Mouse (Mus musculus) midbrain, embryonic 10.5 days (tissue): ENCODE measurements at regions not wholly inside any gene's neighbourhood (a gene's known extent, or its start where the extent isn't known, plus 50 kb on each side); places are given as distances from the start of the nearest gene placed in this dataset.
"Not testable (repeated sequence)": the region's sequence is repeated elsewhere in the genome, so short reads cannot be mapped to it uniquely, and the experiment has no call there.

Source experiments
- DNase-seq: peaks from one replicate; pipeline ENCODE4 v3.0.0-alpha.2; 2017; ENCODE audit warnings: low spot score
- H3K27ac ChIP-seq: fragments of 300-500 bp; sonication (generic); replicated peaks from 2 replicates; pipeline ENCODE4 v1.5.1; 2016; ENCODE audit warnings: mild to moderate bottlenecking
- H3K27me3 ChIP-seq: fragments of 300-500 bp; sonication (generic); 2 replicates; pipeline ENCODE4 v1.6.1; 2016; ENCODE audit warnings: low read depth, mild to moderate bottlenecking; ENCODE audit not compliant: poor library complexity, severe bottlenecking
- H3K36me3 ChIP-seq: fragments of 300-500 bp; sonication (generic); 2 replicates; pipeline ENCODE4 v1.6.1; 2016; ENCODE audit warnings: mild to moderate bottlenecking, moderate library complexity
- H3K4me1 ChIP-seq: fragments of 300-500 bp; sonication (generic); 2 replicates; pipeline ENCODE4 v1.6.1; 2016
- H3K4me3 ChIP-seq: fragments of 300-500 bp; sonication (generic); 2 replicates; pipeline ENCODE4 v1.5.1; 2016; ENCODE audit warnings: mild to moderate bottlenecking, moderate library complexity
- H3K9me3 ChIP-seq: fragments of 300-500 bp; sonication (generic); replicated peaks from 2 replicates; pipeline ENCODE4 v1.6.1; 2016; ENCODE audit warnings: mild to moderate bottlenecking
- WGBS: fragments of 180-500 bp; shearing (Covaris S2); methylation state at CpG from one replicate; pipeline ENCODE4 v1.1.7; 2016; 5-methylcytosine and 5-hydroxymethylcytosine counted together

DNA sequence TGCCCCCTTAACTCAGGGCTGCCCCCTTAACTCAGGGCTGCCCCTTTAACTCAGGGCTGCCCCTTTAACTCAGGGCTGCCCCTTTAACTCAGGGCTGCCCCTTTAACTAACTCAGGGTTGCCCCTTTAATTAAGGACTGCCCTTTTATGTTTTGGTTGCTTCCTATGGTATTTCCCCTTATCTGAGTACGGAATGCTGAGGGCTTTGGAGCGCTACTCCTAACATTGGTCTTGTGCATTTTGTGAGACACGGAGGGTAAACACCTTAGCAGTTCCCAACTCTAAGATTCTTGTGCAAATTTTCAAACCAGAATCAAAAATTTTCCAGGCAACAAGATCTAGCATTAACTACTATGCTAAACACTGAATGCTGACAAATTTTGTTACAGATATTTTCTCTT is 152.7 kb upstream of the Ddhd1 start:
- Histone ChIP-seq H3K4me1 (0 out of 2 replicates have a peak, but pooled peaks cover 6% of the 10 kb centered on the region), H3K27ac (no peak overlapping the region), H3K9me3 (no peaks in the 10 kb centered on the region), H3K36me3 (no peaks in the 10 kb centered on the region), H3K4me3 (no peak overlapping the region), H3K27me3 (no peaks in the 10 kb centered on the region)
- no peak for DNase-seq
- WGBS = 67% methylated on average over 3 of the region's 3 CpGs

DNA sequence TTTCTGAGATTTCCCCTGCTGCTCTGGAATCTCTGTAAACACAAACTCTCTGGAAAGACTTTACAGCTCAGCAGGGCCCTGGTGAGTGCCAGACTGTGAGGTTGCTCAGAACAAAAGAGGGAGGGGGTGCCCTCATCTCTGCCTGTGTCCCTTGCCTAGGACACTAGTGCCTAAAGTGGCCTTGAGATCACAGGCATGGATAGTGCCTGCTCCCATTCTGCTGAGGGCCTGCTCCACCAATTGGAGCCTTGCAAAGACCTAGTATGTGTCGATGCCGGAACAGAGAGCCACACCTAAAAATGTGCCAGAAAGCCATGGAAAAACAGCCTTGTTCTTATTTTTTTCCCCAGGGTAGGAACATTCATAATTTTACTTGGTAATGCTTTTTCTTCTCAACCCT is 157.7 kb upstream of the Ddhd1 start:
- H3K9me3 ChIP-seq = no peaks in the 10 kb centered on the region
- 81% methylated on average over 2 of the region's 2 CpGs for WGBS
- no peak overlapping the region for H3K27ac ChIP-seq
- 0 out of 2 replicates have a peak, but pooled peaks cover 6% of the 10 kb centered on the region for H3K4me1 ChIP-seq
- no peak for DNase-seq
- H3K4me3 ChIP-seq = no peak overlapping the region
- H3K27me3 ChIP-seq = no peaks in the 10 kb centered on the region
- H3K36me3 ChIP-seq = no peaks in the 10 kb centered on the region

GRCm38 (mm10) chr14:45816611-45817010 is 158.7 kb upstream of the Ddhd1 start:
- not testable (repeated sequence) for H3K4me3 ChIP-seq, H3K36me3 ChIP-seq, H3K27ac ChIP-seq, H3K9me3 ChIP-seq, DNase-seq, H3K4me1 ChIP-seq, H3K27me3 ChIP-seq
- WGBS = 95% methylated on average over 17 of the region's 17 CpGs

DNA sequence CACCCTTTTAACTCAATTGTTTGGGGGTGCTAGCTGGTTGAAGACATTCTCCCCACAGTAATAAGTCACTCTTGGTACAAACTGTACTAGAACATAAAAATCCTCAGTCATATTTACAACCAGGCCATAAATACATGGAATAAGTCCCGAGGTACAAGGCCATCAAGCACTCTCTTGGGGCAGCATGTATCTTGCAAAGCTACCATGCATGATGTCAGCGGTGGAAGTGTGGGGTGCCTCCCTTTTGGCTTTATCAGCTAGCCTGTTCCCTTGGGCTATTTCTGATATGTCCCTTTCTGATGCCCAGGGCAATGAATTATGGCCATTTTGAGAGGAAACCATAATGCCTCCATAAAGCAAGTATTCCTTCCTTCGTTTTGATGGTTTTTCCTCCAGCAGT is 159.8 kb upstream of the Ddhd1 start:
- DNase-seq = no peak
- Histone ChIP-seq H3K4me3 (no peak overlapping the region), H3K4me1 (0 out of 2 replicates have a peak, but pooled peaks cover 6% of the 10 kb centered on the region), H3K9me3 (no peaks in the 10 kb centered on the region), H3K27me3 (no peaks in the 10 kb centered on the region), H3K27ac (no peak overlapping the region), H3K36me3 (no peaks in the 10 kb centered on the region)
- WGBS = 85% methylated on average over 3 of the region's 3 CpGs

GRCm38 (mm10) chr14:45824601-45825000 is 166.7 kb upstream of the Ddhd1 start:
- Histone ChIP-seq H3K36me3 (no peaks in the 10 kb centered on the region), H3K9me3 (no peaks in the 10 kb centered on the region), H3K27ac (no peak overlapping the region), H3K4me1 (no peaks in the 10 kb centered on the region), H3K27me3 (no peaks in the 10 kb centered on the region), H3K4me3 (no peak overlapping the region)
- 72% methylated on average over 2 of the region's 2 CpGs for WGBS
- no peak for DNase-seq

- Histone ChIP-seq H3K4me3 (no peak overlapping the region), H3K27me3 (no peaks in the 10 kb centered on the region), H3K27ac (no peak overlapping the region), H3K4me1 (no peaks in the 10 kb centered on the region), H3K9me3 (no peaks in the 10 kb centered on the region), H3K36me3 (no peaks in the 10 kb centered on the region)
- DNase-seq = no peak
- 84% methylated on average over 3 of the region's 3 CpGs for WGBS
Measured at GRCm38 (mm10) chr14:45826023-45826422, 168.1 kb upstream of the Ddhd1 start.

GRCm38 (mm10) chr14:45827096-45827495 is 169.2 kb upstream of the Ddhd1 start:
- Histone ChIP-seq H3K27ac (no peak overlapping the region), H3K4me1 (no peaks in the 10 kb centered on the region), H3K9me3 (no peaks in the 10 kb centered on the region), H3K27me3 (no peaks in the 10 kb centered on the region), H3K36me3 (no peaks in the 10 kb centered on the region), H3K4me3 (no peak overlapping the region)
- 71% methylated on average over 1 of the region's 1 CpGs for WGBS
- DNase-seq = no peak

DNA sequence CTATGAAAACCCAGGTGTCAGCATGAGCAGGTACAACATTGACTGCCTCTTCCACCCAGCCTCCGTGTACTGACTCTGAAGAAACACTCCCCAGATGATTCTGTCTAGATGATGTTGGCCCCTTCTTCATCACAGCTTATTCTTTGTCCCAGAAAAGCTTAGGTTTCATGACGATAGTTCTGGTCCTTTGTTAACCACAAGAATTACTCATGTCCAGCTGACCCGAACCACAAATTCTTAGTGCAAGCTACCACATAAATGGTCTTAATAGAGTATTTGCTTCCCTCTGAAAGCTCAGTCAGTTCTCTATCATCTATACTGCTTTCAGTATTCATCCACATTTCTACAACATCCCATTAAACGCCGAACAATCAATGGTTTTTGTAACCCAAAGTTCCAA is 172.5 kb upstream of the Ddhd1 start:
- Histone ChIP-seq H3K27me3 (no peaks in the 10 kb centered on the region), H3K4me1 (no peaks in the 10 kb centered on the region), H3K9me3 (no peaks in the 10 kb centered on the region), H3K4me3 (no peak overlapping the region), H3K36me3 (no peaks in the 10 kb centered on the region), H3K27ac (no peak overlapping the region)
- DNase-seq = no peak
- WGBS = 90% methylated on average over 5 of the region's 5 CpGs

DNA sequence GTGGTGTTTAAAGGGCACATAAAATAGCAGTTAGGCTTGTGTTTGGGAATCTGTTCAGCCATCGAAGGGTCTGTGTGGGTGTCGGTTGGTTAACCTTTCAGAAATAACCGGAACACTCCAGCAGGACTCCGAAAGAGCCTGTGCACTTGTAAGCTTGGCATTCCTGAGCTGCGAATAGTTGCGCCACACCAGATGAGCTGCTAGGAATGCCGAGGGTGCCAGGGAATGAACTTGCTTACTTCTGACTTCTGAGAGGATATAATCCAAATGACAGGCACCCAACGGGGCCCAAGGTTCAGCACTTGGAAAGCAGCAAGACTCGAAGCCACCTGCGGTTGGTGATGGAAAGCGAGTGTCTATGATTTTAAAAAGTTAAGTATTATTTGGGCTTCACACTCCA is 179.1 kb upstream of the Ddhd1 start:
- Histone ChIP-seq H3K9me3 (no peaks in the 10 kb centered on the region), H3K36me3 (no peaks in the 10 kb centered on the region)
- whole genome bisulfite sequencing = 89% methylated on average over 11 of the region's 11 CpGs

DNA sequence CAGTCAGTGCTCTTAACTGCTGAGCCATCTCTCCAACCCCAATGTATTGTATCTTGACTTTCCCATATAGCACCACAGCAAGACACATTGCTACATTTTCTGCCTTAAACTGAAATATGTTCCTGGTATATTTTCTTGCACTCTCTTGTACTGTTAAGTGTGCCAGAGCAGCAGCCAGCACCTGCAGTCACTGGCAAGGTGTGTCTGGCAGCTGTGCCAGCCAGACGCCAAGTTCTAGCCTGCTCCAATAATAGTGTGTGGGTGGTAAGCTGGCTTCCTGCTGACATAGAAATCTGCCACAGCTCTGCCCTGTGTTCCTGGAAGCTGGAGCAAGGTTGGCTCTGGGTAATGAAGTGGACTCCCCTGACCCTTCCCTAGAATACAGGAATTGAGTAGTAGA is 185.9 kb upstream of the Ddhd1 start:
- DNase-seq = no peak
- Histone ChIP-seq H3K9me3 (no peaks in the 10 kb centered on the region), H3K27me3 (no peaks in the 10 kb centered on the region), H3K36me3 (no peaks in the 10 kb centered on the region), H3K4me1 (no peaks in the 10 kb centered on the region), H3K4me3 (no peak overlapping the region), H3K27ac (no peak overlapping the region)
- WGBS = 75% methylated on average over 1 of the region's 1 CpGs

More for the DNA sequence above, 179.1 kb upstream of the Ddhd1 start:
- Histone ChIP-seq H3K27ac (no peak overlapping the region), H3K4me3 (no peak overlapping the region), H3K4me1 (no peaks in the 10 kb centered on the region), H3K27me3 (no peaks in the 10 kb centered on the region)
- no peak for DNase-seq

DNA sequence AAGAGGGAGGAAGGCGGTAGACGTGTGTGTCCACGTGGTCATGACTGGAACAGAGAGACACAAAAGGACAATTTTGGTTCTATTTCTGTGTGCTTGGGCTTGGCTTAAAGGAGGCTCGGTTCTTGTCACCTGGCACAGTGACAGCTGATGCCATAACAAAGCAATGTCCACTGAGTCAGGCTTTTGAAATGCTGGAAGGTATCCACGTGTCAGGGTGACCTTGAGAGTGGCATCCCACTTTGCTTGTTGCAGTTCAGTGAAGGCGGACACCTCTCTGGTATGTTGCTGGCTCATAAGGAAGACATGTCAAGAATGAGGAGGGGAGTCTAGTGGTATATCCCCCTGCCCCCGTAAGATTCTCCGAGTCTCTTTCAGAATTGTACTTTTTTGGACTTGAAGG is 192.6 kb upstream of the Ddhd1 start:
- WGBS = 79% methylated on average over 8 of the region's 8 CpGs
- H3K27ac ChIP-seq = no peak overlapping the region
- H3K36me3 ChIP-seq = no peaks in the 10 kb centered on the region
- DNase-seq = no peak
- no peaks in the 10 kb centered on the region for H3K27me3 ChIP-seq
- no peaks in the 10 kb centered on the region; the same call in 1 of the 2 replicates for H3K9me3 ChIP-seq
- no peaks in the 10 kb centered on the region for H3K4me1 ChIP-seq
- H3K4me3 ChIP-seq = no peak overlapping the region

DNA sequence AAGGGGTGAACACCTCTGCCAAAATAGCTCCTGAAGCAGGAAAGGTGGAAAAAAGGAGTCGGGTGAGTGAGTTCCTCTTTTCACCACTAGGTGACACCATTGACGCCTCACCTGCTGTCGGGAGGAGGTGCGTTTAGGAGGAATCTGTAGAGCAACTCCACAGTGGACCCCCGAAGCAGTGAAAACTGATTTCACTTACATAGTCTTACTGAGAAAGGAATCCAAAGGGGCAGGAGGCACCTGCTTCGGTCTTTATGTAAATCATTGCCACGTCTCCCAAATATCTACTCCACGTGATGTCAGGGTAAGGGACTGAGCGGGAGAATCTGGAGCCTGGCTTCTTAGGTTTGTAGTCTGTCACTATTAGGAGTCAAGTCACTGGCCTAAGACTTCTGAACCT is 220.5 kb upstream of the Ddhd1 start:
- H3K27me3 ChIP-seq = no peaks in the 10 kb centered on the region
- no peaks in the 10 kb centered on the region for H3K4me1 ChIP-seq
- DNase-seq = peak; percentile 43
- H3K4me3 ChIP-seq = no peak overlapping the region
- H3K27ac ChIP-seq = no peak overlapping the region
- H3K36me3 ChIP-seq = no peaks in the 10 kb centered on the region
- no peaks in the 10 kb centered on the region for H3K9me3 ChIP-seq
- WGBS = 18% methylated on average over 9 of the region's 9 CpGs

- Histone ChIP-seq H3K27me3 (peaks cover 88% of the 10 kb centered on the region), H3K27ac (no peak overlapping the region), H3K4me1 (peaks cover 13% of the 10 kb centered on the region), H3K36me3 (no peaks in the 10 kb centered on the region), H3K4me3 (no peak overlapping the region), H3K9me3 (no peaks in the 10 kb centered on the region)
- no peak for DNase-seq
- WGBS = 9% methylated on average over 6 of the region's 6 CpGs
Measured at GRCm38 (mm10) chr14:45920783-45921182, 262.8 kb upstream of the Ddhd1 start.

GRCm38 (mm10) chr14:45943581-45943980 is 285.6 kb upstream of the Ddhd1 start:
- Histone ChIP-seq H3K27me3 (no peaks in the 10 kb centered on the region), H3K9me3 (no peaks in the 10 kb centered on the region), H3K4me3 (no peak overlapping the region), H3K27ac (no peak overlapping the region), H3K4me1 (no peaks in the 10 kb centered on the region), H3K36me3 (no peaks in the 10 kb centered on the region)
- 89% methylated on average over 2 of the region's 2 CpGs for WGBS
- DNase-seq = no peak
